Mouse (Mus musculus) ES-Bruce4 (cell line): ENCODE data around the gene AF366264. TPM values are rescaled to one million over a fixed set of nuclear protein-coding genes. Genes with fewer than 3 reads are reported as not detected.
"Not testable (repeated sequence)": the region's sequence is repeated elsewhere in the genome, so short reads cannot be mapped to it uniquely, and the experiment has no call there.

ENCODE experiments used
- H3K27ac ChIP-seq: 2 replicates; pipeline ENCODE4 v1.5.1; 2012; ENCODE audit warnings: low read length, inconsistent platforms; ENCODE audit not compliant: insufficient read depth
- H3K27me3 ChIP-seq: 2 replicates; pipeline ENCODE4 v1.6.1; 2012; ENCODE audit warnings: mild to moderate bottlenecking, low read length, inconsistent platforms; ENCODE audit not compliant: control insufficient read depth, poor library complexity, insufficient read depth, severe bottlenecking
- H3K36me3 ChIP-seq: 2 replicates; pipeline ENCODE4 v1.6.1; 2012; ENCODE audit warnings: inconsistent platforms, mild to moderate bottlenecking, low read length, moderate library complexity; ENCODE audit not compliant: control insufficient read depth, poor library complexity, insufficient read depth, severe bottlenecking
- H3K4me1 ChIP-seq: one replicate; pipeline ENCODE4 v1.8.1; 2011; ENCODE audit warnings: low read length; ENCODE audit not compliant: control insufficient read depth, insufficient read depth
- H3K4me3 ChIP-seq: 2 replicates; pipeline ENCODE4 v1.5.1; 2011; ENCODE audit warnings: low read depth, mild to moderate bottlenecking, low read length
- H3K9ac ChIP-seq: 2 replicates; pipeline ENCODE4 v1.6.1; 2012; ENCODE audit warnings: low read depth, mild to moderate bottlenecking, inconsistent platforms; ENCODE audit not compliant: poor library complexity, severe bottlenecking
- H3K9me3 ChIP-seq: replicated peaks from 2 replicates; pipeline ENCODE4 v1.6.1; 2012; ENCODE audit warnings: mild to moderate bottlenecking, low read length, inconsistent platforms; ENCODE audit not compliant: control insufficient read depth, poor library complexity, insufficient read depth, severe bottlenecking
- CTCF ChIP-seq: IDR thresholded peaks from one replicate; pipeline ENCODE4 v1.8.1; 2011; ENCODE audit warnings: low read depth, low read length
- EP300 ChIP-seq: IDR thresholded peaks from 2 replicates; pipeline ENCODE4 v1.6.1; 2011; ENCODE audit warnings: low read depth, low read length; ENCODE audit not compliant: insufficient read depth
- POLR2A ChIP-seq: IDR thresholded peaks from one replicate; pipeline ENCODE4 v1.8.1; 2011; ENCODE audit warnings: low read length; ENCODE audit not compliant: insufficient read depth
- polyA plus RNA-seq: library from polyadenylated mRNA; stranded (reverse); fragments of >200 nt; gene quantifications from 2 replicates; pipeline ENCODE4 v1.2.4, GENCODE M21; 2011; ENCODE audit warnings: low read depth; ENCODE audit not compliant: missing spikeins, insufficient read depth, insufficient read length

The AF366264 gene
- polyA plus RNA-seq, result 0.28 TPM in 1 of 2 replicates, not detected in the other

GRCm38 (mm10) chr8:13838289-13838688, at the start of gene AF366264:
AF366264 (minus strand) TSS chr8:13838389.
- H3K4me3 ChIP-seq, H3K9me3 ChIP-seq, H3K36me3 ChIP-seq, H3K9ac ChIP-seq, H3K27ac ChIP-seq, H3K27me3 ChIP-seq, H3K4me1 ChIP-seq: not testable (repeated sequence)

DNA sequence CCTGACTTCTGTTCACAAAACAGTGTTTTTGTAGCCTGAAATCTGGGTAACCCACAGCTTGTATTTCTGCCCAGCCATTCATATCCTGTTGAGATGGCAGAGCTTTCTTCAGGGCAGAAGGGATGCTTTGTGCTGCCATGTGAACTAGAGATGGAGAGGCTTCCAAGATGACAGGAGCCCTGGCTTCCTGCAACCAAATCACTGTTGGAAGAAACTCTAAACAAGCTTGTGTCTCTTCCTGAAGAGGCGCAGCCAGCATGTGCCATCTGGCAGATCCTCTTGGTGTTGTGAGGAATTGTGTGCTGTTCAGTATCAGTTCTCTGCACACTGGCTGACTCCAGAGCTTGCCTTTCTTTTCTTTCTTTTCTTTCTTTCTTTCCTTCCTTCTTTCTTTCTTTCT, 5.1 kb upstream of the AF366264 start:
- not testable (repeated sequence) for H3K36me3 ChIP-seq, H3K27me3 ChIP-seq, H3K4me3 ChIP-seq, H3K9ac ChIP-seq, H3K4me1 ChIP-seq, H3K27ac ChIP-seq
- H3K9me3 ChIP-seq, result peaks cover 17% of the 10 kb centered on the region

GRCm38 (mm10) chr8:13828598-13829172, 9.5 kb downstream of the AF366264 start:
- Histone ChIP-seq H3K27ac (no peak overlapping the region), H3K4me3 (no peak overlapping the region), H3K4me1 (no peaks in the 10 kb centered on the region), H3K27me3 (no peaks in the 10 kb centered on the region), H3K9me3 (no peaks in the 10 kb centered on the region), H3K36me3 (no peaks in the 10 kb centered on the region), H3K9ac (no peak overlapping the region)
- TF ChIP-seq POLR2A (no peak), CTCF (no peak), EP300 (no peak)

- TF ChIP-seq POLR2A (no peak), CTCF (no peak), EP300 (no peak)
- H3K4me3 ChIP-seq, result no peak overlapping the region
- H3K4me1 ChIP-seq, result no peaks in the 10 kb centered on the region
- H3K27me3 ChIP-seq, result no peaks in the 10 kb centered on the region; the same call in 1 of the 2 replicates
- peaks cover 22% of the 10 kb centered on the region for H3K36me3 ChIP-seq
- no peaks in the 10 kb centered on the region for H3K9me3 ChIP-seq
- H3K9ac ChIP-seq, result no peak overlapping the region
- H3K27ac ChIP-seq, result no peak overlapping the region
Observed at GRCm38 (mm10) chr8:13799566-13799965, 38.6 kb downstream of the AF366264 start.

DNA sequence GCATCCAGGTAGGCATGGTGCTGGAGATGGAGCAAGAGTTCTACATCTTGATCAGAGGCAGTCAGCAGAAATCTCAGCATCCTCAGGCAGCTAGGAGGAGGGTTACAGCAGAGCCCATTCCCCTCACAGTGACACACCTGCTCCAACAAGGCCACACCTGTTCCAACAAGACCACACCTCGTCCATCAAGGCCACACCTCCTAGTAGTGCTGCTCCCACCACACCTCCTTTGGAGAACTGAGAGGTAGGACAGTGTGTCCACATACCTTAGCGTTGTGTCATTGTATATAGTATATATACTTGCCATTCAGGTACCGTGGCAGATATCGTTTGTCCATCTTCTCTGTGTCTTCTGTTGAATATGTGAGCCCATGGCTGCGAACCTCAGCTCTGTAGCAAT, 40.5 kb downstream of the AF366264 start:
- no peaks in the 10 kb centered on the region for H3K9me3 ChIP-seq
- no peak for TF ChIP-seq POLR2A
- no peak for TF ChIP-seq CTCF
- TF ChIP-seq EP300, result no peak
- H3K4me3 ChIP-seq, result no peak overlapping the region
- H3K27ac ChIP-seq, result no peak overlapping the region
- H3K9ac ChIP-seq, result no peak overlapping the region
- H3K27me3 ChIP-seq, result no peaks in the 10 kb centered on the region
- peaks cover 22% of the 10 kb centered on the region for H3K36me3 ChIP-seq
- no peaks in the 10 kb centered on the region for H3K4me1 ChIP-seq

DNA sequence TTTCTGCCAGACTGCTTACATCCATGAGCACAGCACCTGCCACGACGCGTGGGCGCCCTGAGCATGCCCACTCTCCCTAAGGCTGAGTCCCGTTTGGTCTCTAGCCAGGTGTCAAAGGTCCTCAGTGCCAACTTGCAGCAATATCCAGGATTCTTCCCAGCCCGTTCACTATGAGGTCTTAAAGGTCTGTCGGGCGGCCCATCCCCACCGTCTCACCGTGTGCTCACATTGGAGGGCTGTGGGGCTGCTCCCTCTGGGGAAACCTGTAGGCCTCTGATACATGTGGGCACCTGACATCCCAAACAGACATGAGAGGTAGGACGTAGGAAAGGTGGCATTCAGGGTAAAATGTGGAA, 44.5 kb downstream of the AF366264 start:
- Histone ChIP-seq H3K4me1 (no peaks in the 10 kb centered on the region), H3K9me3 (no peaks in the 10 kb centered on the region), H3K27me3 (no peaks in the 10 kb centered on the region), H3K27ac (no peak overlapping the region), H3K4me3 (no peak overlapping the region), H3K9ac (no peak overlapping the region), H3K36me3 (peaks cover 31% of the 10 kb centered on the region)
- TF ChIP-seq CTCF (no peak), EP300 (no peak), POLR2A (no peak)
